Mouse (Mus musculus): ENCODE measurements around the gene Slc27a1. TPM values are rescaled to one million over a fixed set of nuclear protein-coding genes. Genes with fewer than 3 reads are reported as not detected.

Slc27a1 gene
- 22.7 TPM for polyA plus RNA-seq (2017; shearing (Covaris generic))

GRCm38 (mm10) chr8:71568387-71568937, at the start of gene Slc27a1:
Gene Slc27a1 (plus strand): TSS chr8:71568882.

GRCm38 (mm10) chr8:71525226-71526050, 43.2 kb upstream of the Slc27a1 start, which contains the start of gene Ccdc194:
Gene Ccdc194 (minus strand): TSS chr8:71525711.

GRCm38 (mm10) chr8:71537028-71537867, 31.4 kb upstream of the Slc27a1 start, which contains the start of gene Bst2:
Gene Bst2 (minus strand): TSS chr8:71537456.

GRCm38 (mm10) chr8:71542632-71543343, 25.9 kb upstream of the Slc27a1 start, which contains the start of gene Mvb12a:
Gene Mvb12a (plus strand): TSS chr8:71542922.

GRCm38 (mm10) chr8:71558071-71558957, 10.4 kb upstream of the Slc27a1 start, which contains the start of gene Tmem221:
Gene Tmem221 (minus strand): TSS chr8:71558871.

GRCm38 (mm10) chr8:71566501-71566900, 2.2 kb upstream of the Slc27a1 start, which contains the start of gene Nxnl1:
Gene Nxnl1 (minus strand): TSS chr8:71566601.

GRCm38 (mm10) chr8:71591471-71592373, 23.0 kb downstream of the Slc27a1 start, which contains the start of gene Pgls:
Gene Pgls (plus strand): TSS chr8:71592176.

GRCm38 (mm10) chr8:71597451-71597850, 28.8 kb downstream of the Slc27a1 start, which contains the start of gene Fam129c:
Gene Fam129c (plus strand): TSS chr8:71597648.

GRCm38 (mm10) chr8:71610822-71611651, 42.4 kb downstream of the Slc27a1 start, which contains the start of gene Colgalt1:
Gene Colgalt1 (plus strand): TSS chr8:71610998.

Other genes starting within 250 kb of the Slc27a1 start
- gene Use1, start 202.0 kb upstream of the Slc27a1 start, polyA plus RNA-seq (2017; shearing (Covaris generic)) = 154 TPM
- gene Ocel1, start 197.6 kb upstream of the Slc27a1 start, polyA plus RNA-seq (2017; shearing (Covaris generic)) = 7.2 TPM
- gene Nr2f6, start 186.9 kb upstream of the Slc27a1 start, polyA plus RNA-seq (2017; shearing (Covaris generic)) = 0.55 TPM
- gene Ushbp1, start 173.1 kb upstream of the Slc27a1 start, polyA plus RNA-seq (2017; shearing (Covaris generic)) = 0.29 TPM
- gene Babam1, start 172.0 kb upstream of the Slc27a1 start, polyA plus RNA-seq (2017; shearing (Covaris generic)) = 120 TPM
- gene Ankle1, start 162.9 kb upstream of the Slc27a1 start, polyA plus RNA-seq (2017; shearing (Covaris generic)) = 2.2 TPM
- gene Abhd8, start 105.2 kb upstream of the Slc27a1 start, polyA plus RNA-seq (2017; shearing (Covaris generic)) = 153 TPM
- 91.6 TPM for gene Mrpl34, start 103.9 kb upstream of the Slc27a1 start, polyA plus RNA-seq (2017; shearing (Covaris generic))
- gene Dda1, start 99.7 kb upstream of the Slc27a1 start, polyA plus RNA-seq (2017; shearing (Covaris generic)) = 76.6 TPM
- 0.28 TPM for gene Ano8, start 82.9 kb upstream of the Slc27a1 start, polyA plus RNA-seq (2017; shearing (Covaris generic))
- 9.2 TPM for gene Gtpbp3, start 80.8 kb upstream of the Slc27a1 start, polyA plus RNA-seq (2017; shearing (Covaris generic))
- not detected for gene Plvap, start 57.1 kb upstream of the Slc27a1 start, polyA plus RNA-seq (2017; shearing (Covaris generic))
- gene Ccdc194, start 43.2 kb upstream of the Slc27a1 start, polyA plus RNA-seq (2017; shearing (Covaris generic)) = not detected
- 140 TPM for gene Bst2, start 31.4 kb upstream of the Slc27a1 start, polyA plus RNA-seq (2017; shearing (Covaris generic))
- gene Mvb12a, start 26.0 kb upstream of the Slc27a1 start, polyA plus RNA-seq (2017; shearing (Covaris generic)) = 95.4 TPM
- gene Tmem221, start 10.0 kb upstream of the Slc27a1 start, polyA plus RNA-seq (2017; shearing (Covaris generic)) = not detected
- 0.21 TPM for gene Nxnl1, start 2.3 kb upstream of the Slc27a1 start, polyA plus RNA-seq (2017; shearing (Covaris generic))
- 28.9 TPM for gene Pgls, start 23.3 kb downstream of the Slc27a1 start, polyA plus RNA-seq (2017; shearing (Covaris generic))
- 5.8 TPM for gene Fam129c, start 28.8 kb downstream of the Slc27a1 start, polyA plus RNA-seq (2017; shearing (Covaris generic))
- 4.0 TPM for gene Colgalt1, start 42.1 kb downstream of the Slc27a1 start, polyA plus RNA-seq (2017; shearing (Covaris generic))
- gene Unc13a, start 102.9 kb downstream of the Slc27a1 start, polyA plus RNA-seq (2017; shearing (Covaris generic)) = 0.55 TPM
- 200 TPM for gene Jak3, start 107.4 kb downstream of the Slc27a1 start, polyA plus RNA-seq (2017; shearing (Covaris generic))
- gene Insl3, start 120.3 kb downstream of the Slc27a1 start, polyA plus RNA-seq (2017; shearing (Covaris generic)) = 28.0 TPM
- gene B3gnt3, start 132.9 kb downstream of the Slc27a1 start, polyA plus RNA-seq (2017; shearing (Covaris generic)) = 8.0 TPM
- gene Fcho1, start 156.8 kb downstream of the Slc27a1 start, polyA plus RNA-seq (2017; shearing (Covaris generic)) = 283 TPM

Data from inflammation-experienced regulatory T-cells, adult 16 weeks (primary cell).